Mouse (Mus musculus): ENCODE data around the gene Znfx1. TPM values are rescaled to one million over a fixed set of nuclear protein-coding genes. Genes with fewer than 3 reads are reported as not detected.

Znfx1 gene
- polyA plus RNA-seq (2012; rRNA removed; ENCODE audit: low replicate concordance), result 20.6 and 41.2 TPM in 2 replicates

GRCm38 (mm10) chr2:167062965-167063880, at the start of gene Znfx1:
Gene Znfx1, minus strand, starts transcription at chr2:167063015.

GRCm38 (mm10) chr2:167014702-167015381, 48.0 kb downstream of the Znfx1 start, which contains the start of gene Ddx27:
Gene Ddx27, plus strand, starts transcription at chr2:167015193.

GRCm38 (mm10) chr2:166995796-166996532, 66.9 kb downstream of the Znfx1 start, which contains the start of gene Stau1:
Gene Stau1, minus strand, starts transcription at chr2:166996299.

Other genes with a start within 250 kb of the Znfx1 start
- 2.0 and 5.9 TPM in 2 replicates for gene Cse1l, start 157.0 kb downstream of the Znfx1 start, polyA plus RNA-seq (2012; rRNA removed; ENCODE audit: low replicate concordance)
- 7.0 and 15.6 TPM in 2 replicates for gene Stau1, start 66.7 kb downstream of the Znfx1 start, polyA plus RNA-seq (2012; rRNA removed; ENCODE audit: low replicate concordance)
- gene Ddx27, start 47.8 kb downstream of the Znfx1 start, polyA plus RNA-seq (2012; rRNA removed; ENCODE audit: low replicate concordance), result 10.7 and 15.9 TPM in 2 replicates
- gene Kcnb1, start 127.1 kb upstream of the Znfx1 start, polyA plus RNA-seq (2012; rRNA removed; ENCODE audit: low replicate concordance), result 1.5 and 3.1 TPM in 2 replicates
- 7.1 and 7.9 TPM in 2 replicates for gene Ptgis, start 177.6 kb upstream of the Znfx1 start, polyA plus RNA-seq (2012; rRNA removed; ENCODE audit: low replicate concordance)

Measured in duodenum, adult 2 months (tissue).